Mouse (Mus musculus) adrenal gland, adult 10 weeks (tissue): Measurements from ENCODE around the gene Olfr1251. TPM values are rescaled to one million over a fixed set of nuclear protein-coding genes. Genes with fewer than 3 reads are reported as not detected.

Experiments used
- polyA plus RNA-seq: library from polyadenylated mRNA; stranded (reverse); fragments of 350-450 nt; fragmentation: Illumina TruSeq; extraction: RNeasy Lipid Tissue Mini Kit (QIAGEN cat#74804); gene quantifications from one replicate; pipeline ENCODE4 v1.2.3, GENCODE M21; 2014; ENCODE audit warnings: low read depth, low replicate concordance

Olfr1251 gene
- polyA plus RNA-seq: not detected

DNA sequence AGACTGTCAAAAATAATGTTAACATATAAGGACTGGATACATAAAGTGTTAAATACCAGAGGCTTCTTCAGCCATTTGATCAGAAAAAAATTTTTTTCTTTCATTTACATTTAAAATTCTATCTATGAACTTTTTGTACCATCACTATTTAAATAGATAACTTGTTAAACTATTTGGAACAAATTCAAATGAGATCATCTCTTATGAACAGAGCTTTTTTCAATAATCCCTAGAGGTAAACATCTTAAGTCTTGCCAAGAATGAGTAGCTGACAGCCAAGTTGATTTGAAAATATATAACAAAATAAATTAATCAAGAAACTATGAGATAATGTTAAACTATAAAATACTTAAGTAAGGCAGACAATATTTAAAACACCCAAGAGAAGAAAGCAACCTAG lies at the start of gene Olfr1251:
Gene Olfr1251 (minus strand): TSS at position 101 of the 400 bp plus-strand sequence.

DNA sequence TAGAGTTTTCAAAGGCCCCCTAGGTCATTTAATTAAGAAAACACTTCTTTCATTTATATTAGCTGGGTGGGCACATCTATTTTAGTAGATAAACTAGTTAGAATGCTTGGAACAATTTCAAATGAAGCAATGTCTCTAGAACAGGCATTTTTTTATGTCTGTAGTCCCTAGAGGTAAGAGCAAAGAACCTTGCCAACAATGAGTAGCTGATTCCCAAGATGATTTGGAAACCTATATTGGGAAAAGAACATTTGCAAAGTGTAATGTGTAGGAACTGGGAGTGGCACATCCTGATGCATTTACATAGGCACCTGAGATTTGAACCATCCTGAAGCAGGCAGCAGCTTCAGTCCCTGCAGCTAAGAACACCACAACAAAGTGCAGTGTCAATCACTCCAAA lies 10.4 kb downstream of the Olfr1251 start, which contains the start of gene Olfr1250:
Gene Olfr1250 (minus strand): TSS at position 101 of the 400 bp plus-strand sequence.

DNA sequence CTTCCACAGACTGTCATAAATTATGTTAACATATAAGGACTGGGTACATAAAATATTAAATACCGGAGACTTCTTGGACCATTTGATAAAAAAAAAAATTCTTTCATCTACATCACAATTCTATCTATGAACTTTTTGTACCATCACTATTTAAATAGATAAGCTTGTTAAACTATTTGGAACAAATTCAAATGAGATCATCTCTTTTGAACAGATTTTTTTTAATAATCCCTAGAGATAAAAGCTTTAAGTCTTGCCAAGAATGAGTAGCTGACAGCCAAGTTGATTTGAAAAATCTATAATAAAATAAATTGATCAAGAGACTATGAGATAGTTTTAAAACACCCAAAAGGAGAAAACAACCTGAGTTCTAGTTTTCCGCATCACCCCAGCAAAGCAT lies 36.9 kb downstream of the Olfr1251 start, which contains the start of gene Olfr1249:
Gene Olfr1249 (minus strand): TSS at position 101 of the 400 bp plus-strand sequence.

DNA sequence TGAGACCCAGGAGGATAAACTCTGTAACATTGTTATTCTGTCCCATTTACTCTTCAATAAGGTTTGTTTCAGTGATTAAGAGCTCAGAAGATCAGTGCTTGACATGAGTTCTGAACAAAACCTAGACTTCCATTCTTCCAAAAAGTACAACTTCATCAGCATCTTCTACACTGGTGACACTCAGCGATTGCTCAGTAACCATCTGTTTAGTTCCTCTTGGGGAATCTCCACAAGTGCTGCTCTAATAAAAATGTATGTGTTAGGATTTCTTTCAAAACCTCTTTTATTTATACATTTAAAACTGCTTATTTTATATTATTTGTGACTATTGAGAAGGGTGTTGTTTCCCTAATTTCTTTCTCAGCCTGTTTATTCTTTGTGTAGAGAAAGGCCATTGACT lies 53.6 kb downstream of the Olfr1251 start, which contains the start of gene Olfr1248:
Gene Olfr1248 (minus strand): TSS at position 101 of the 400 bp plus-strand sequence.

Other genes starting within 250 kb of the Olfr1251 start
- gene Olfr1240, start 228.9 kb downstream of the Olfr1251 start, polyA plus RNA-seq: not detected
- gene Olfr1241, start 184.8 kb downstream of the Olfr1251 start, polyA plus RNA-seq: not detected
- not detected for gene Olfr1242, start 173.6 kb downstream of the Olfr1251 start, polyA plus RNA-seq
- gene Olfr1243, start 140.4 kb downstream of the Olfr1251 start, polyA plus RNA-seq: not detected
- not detected for gene Olfr1245, start 93.5 kb downstream of the Olfr1251 start, polyA plus RNA-seq
- not detected for gene Olfr1246, start 78.8 kb downstream of the Olfr1251 start, polyA plus RNA-seq
- not detected for gene Olfr1247, start 57.8 kb downstream of the Olfr1251 start, polyA plus RNA-seq
- gene Olfr1248, start 53.7 kb downstream of the Olfr1251 start, polyA plus RNA-seq: not detected
- gene Olfr1249, start 37.0 kb downstream of the Olfr1251 start, polyA plus RNA-seq: not detected
- not detected for gene Olfr1250, start 10.5 kb downstream of the Olfr1251 start, polyA plus RNA-seq
- gene Olfr1252, start 53.1 kb upstream of the Olfr1251 start, polyA plus RNA-seq: not detected
- gene Olfr1253, start 85.2 kb upstream of the Olfr1251 start, polyA plus RNA-seq: not detected
- not detected for gene Olfr1254, start 121.7 kb upstream of the Olfr1251 start, polyA plus RNA-seq
- gene Olfr1255, start 140.1 kb upstream of the Olfr1251 start, polyA plus RNA-seq: not detected
- gene Olfr1256, start 169.6 kb upstream of the Olfr1251 start, polyA plus RNA-seq: not detected
- gene Olfr48, start 176.3 kb upstream of the Olfr1251 start, polyA plus RNA-seq: not detected
- gene Olfr1257, start 206.5 kb upstream of the Olfr1251 start, polyA plus RNA-seq: not detected